Mouse (Mus musculus): ENCODE data around the gene Tmem198. TPM values are rescaled to one million over a fixed set of nuclear protein-coding genes. Genes with fewer than 3 reads are reported as not detected.

Tmem198 gene
- polyA plus RNA-seq, 1 experiment from 2014 or later, result 50.5 TPM

- 94% methylated on average over 4 of the region's 4 CpGs for WGBS
- no peaks in the 10 kb centered on the region for H3K27me3 ChIP-seq (replicated peaks; ENCODE audit: control insufficient read depth, insufficient read depth, low read length)
- H3K27ac ChIP-seq (ENCODE audit: low read depth, low read length), result no peak overlapping the region
- H3K4me1 ChIP-seq (ENCODE audit: control insufficient read depth, insufficient read depth, low read depth, low read length), result peaks cover 8% of the 10 kb centered on the region
- ATAC-seq, result no peak
- no peaks in the 10 kb centered on the region for H3K9me3 ChIP-seq (ENCODE audit: control insufficient read depth, low read length)
- H3K9ac ChIP-seq (ENCODE audit: low read depth, low read length), result no peak overlapping the region
- H3K4me2 ChIP-seq (ENCODE audit: low read length), result no peak overlapping the region
- H3K36me3 ChIP-seq (ENCODE audit: control insufficient read depth, insufficient read depth, low read length), result no peaks in the 10 kb centered on the region
- H3K4me3 ChIP-seq (ENCODE audit: low read length), result no peak overlapping the region
Observed at GRCm38 (mm10) chr1:75518427-75518826, 39.1 kb downstream of the Tmem198 start.

GRCm38 (mm10) chr1:75519576-75519975, 40.2 kb downstream of the Tmem198 start:
- H3K27me3 ChIP-seq (replicated peaks; ENCODE audit: control insufficient read depth, insufficient read depth, low read length), result no peaks in the 10 kb centered on the region
- no peak overlapping the region for H3K4me3 ChIP-seq (ENCODE audit: low read length)
- no peaks in the 10 kb centered on the region for H3K9me3 ChIP-seq (ENCODE audit: control insufficient read depth, low read length)
- no peaks in the 10 kb centered on the region for H3K36me3 ChIP-seq (ENCODE audit: control insufficient read depth, insufficient read depth, low read length)
- H3K4me1 ChIP-seq (ENCODE audit: control insufficient read depth, insufficient read depth, low read depth, low read length), result peaks cover 8% of the 10 kb centered on the region
- H3K4me2 ChIP-seq (ENCODE audit: low read length), result no peak overlapping the region
- ATAC-seq, result no peak
- WGBS, result 67% methylated on average over 5 of the region's 5 CpGs
- no peak overlapping the region for H3K9ac ChIP-seq (ENCODE audit: low read depth, low read length)
- H3K27ac ChIP-seq (ENCODE audit: low read depth, low read length), result no peak overlapping the region

- H3K4me3 ChIP-seq (ENCODE audit: low read length), result peak within 1 kb of the TSS; percentile 73
- peak within 1 kb of the TSS; percentile 86 for H3K4me2 ChIP-seq (ENCODE audit: low read length)
- no peaks in the 10 kb centered on the region for H3K9me3 ChIP-seq (ENCODE audit: control insufficient read depth, low read length)
- peak; percentile 97 for ATAC-seq
- peak within 1 kb of the TSS; percentile 81 for H3K27ac ChIP-seq (ENCODE audit: low read depth, low read length)
- no peaks in the 10 kb centered on the region for H3K27me3 ChIP-seq (replicated peaks; ENCODE audit: control insufficient read depth, insufficient read depth, low read length)
- H3K9ac ChIP-seq (ENCODE audit: low read depth, low read length), result peak within 1 kb of the TSS; percentile 57
- under 1% methylated on average over 46 of the region's 46 CpGs for WGBS
- 0 out of 2 replicates have a peak, but pooled peaks cover 4% of the 10 kb centered on the region for H3K36me3 ChIP-seq (ENCODE audit: control insufficient read depth, insufficient read depth, low read length)
- peaks cover 8% of the 10 kb centered on the region for H3K4me1 ChIP-seq (ENCODE audit: control insufficient read depth, insufficient read depth, low read depth, low read length)
Observed at GRCm38 (mm10) chr1:75521321-75522031, 42.1 kb downstream of the Tmem198 start, which contains the start of gene Stk11ip. TSS of gene Stk11ip (plus strand) at chr1:75521529.

GRCm38 (mm10) chr1:75524679-75525078, 45.3 kb downstream of the Tmem198 start:
- no peak overlapping the region for H3K9ac ChIP-seq (ENCODE audit: low read depth, low read length)
- 89% methylated on average over 7 of the region's 7 CpGs for WGBS

GRCm38 (mm10) chr1:75530546-75530945, 51.2 kb downstream of the Tmem198 start:
- WGBS, result 71% methylated on average over 4 of the region's 4 CpGs
- Histone ChIP-seq H3K36me3 (ENCODE audit: control insufficient read depth, insufficient read depth, low read length) (peaks cover 26% of the 10 kb centered on the region), H3K4me2 (ENCODE audit: low read length) (no peak overlapping the region), H3K4me3 (ENCODE audit: low read length) (no peak overlapping the region), H3K9ac (ENCODE audit: low read depth, low read length) (no peak overlapping the region), H3K9me3 (ENCODE audit: control insufficient read depth, low read length) (no peaks in the 10 kb centered on the region), H3K27me3 (replicated peaks; ENCODE audit: control insufficient read depth, insufficient read depth, low read length) (no peaks in the 10 kb centered on the region), H3K27ac (ENCODE audit: low read depth, low read length) (no peak overlapping the region), H3K4me1 (ENCODE audit: control insufficient read depth, insufficient read depth, low read depth, low read length) (no peaks in the 10 kb centered on the region)
- ATAC-seq, result no peak

More at GRCm38 (mm10) chr1:75524679-75525078, 45.3 kb downstream of the Tmem198 start:
- peaks cover 8% of the 10 kb centered on the region for H3K4me1 ChIP-seq (ENCODE audit: control insufficient read depth, insufficient read depth, low read depth, low read length)
- no peak for ATAC-seq
- H3K4me2 ChIP-seq (ENCODE audit: low read length), result no peak overlapping the region
- no peaks in the 10 kb centered on the region for H3K27me3 ChIP-seq (replicated peaks; ENCODE audit: control insufficient read depth, insufficient read depth, low read length)
- H3K36me3 ChIP-seq (ENCODE audit: control insufficient read depth, insufficient read depth, low read length), result peaks cover 11% of the 10 kb centered on the region; the same call in 1 of the 2 replicates
- no peaks in the 10 kb centered on the region for H3K9me3 ChIP-seq (ENCODE audit: control insufficient read depth, low read length)
- no peak overlapping the region for H3K27ac ChIP-seq (ENCODE audit: low read depth, low read length)
- H3K4me3 ChIP-seq (ENCODE audit: low read length), result no peak overlapping the region

GRCm38 (mm10) chr1:75532280-75533172, 53.2 kb downstream of the Tmem198 start:
- no peak overlapping the region for H3K27ac ChIP-seq (ENCODE audit: low read depth, low read length)
- 90% methylated on average over 18 of the region's 19 CpGs for WGBS
- H3K4me1 ChIP-seq (ENCODE audit: control insufficient read depth, insufficient read depth, low read depth, low read length), result no peaks in the 10 kb centered on the region
- H3K27me3 ChIP-seq (replicated peaks; ENCODE audit: control insufficient read depth, insufficient read depth, low read length), result no peaks in the 10 kb centered on the region
- ATAC-seq, result no peak
- H3K9ac ChIP-seq (ENCODE audit: low read depth, low read length), result no peak overlapping the region
- H3K36me3 ChIP-seq (ENCODE audit: control insufficient read depth, insufficient read depth, low read length), result peaks cover 23% of the 10 kb centered on the region
- H3K9me3 ChIP-seq (ENCODE audit: control insufficient read depth, low read length), result no peaks in the 10 kb centered on the region
- H3K4me2 ChIP-seq (ENCODE audit: low read length), result no peak overlapping the region
- H3K4me3 ChIP-seq (ENCODE audit: low read length), result no peak overlapping the region

GRCm38 (mm10) chr1:75533325-75534252, 54.3 kb downstream of the Tmem198 start:
- no peak overlapping the region for H3K27ac ChIP-seq (ENCODE audit: low read depth, low read length)
- WGBS, result 89% methylated on average over 19 of the region's 19 CpGs
- peaks cover 23% of the 10 kb centered on the region for H3K36me3 ChIP-seq (ENCODE audit: control insufficient read depth, insufficient read depth, low read length)
- no peak for ATAC-seq
- no peaks in the 10 kb centered on the region for H3K27me3 ChIP-seq (replicated peaks; ENCODE audit: control insufficient read depth, insufficient read depth, low read length)
- no peak overlapping the region for H3K4me2 ChIP-seq (ENCODE audit: low read length)
- H3K4me1 ChIP-seq (ENCODE audit: control insufficient read depth, insufficient read depth, low read depth, low read length), result no peaks in the 10 kb centered on the region
- no peaks in the 10 kb centered on the region for H3K9me3 ChIP-seq (ENCODE audit: control insufficient read depth, low read length)
- no peak overlapping the region for H3K9ac ChIP-seq (ENCODE audit: low read depth, low read length)
- no peak overlapping the region for H3K4me3 ChIP-seq (ENCODE audit: low read length)

All from hindbrain, embryonic 16.5 days (tissue).